Mouse (Mus musculus): ENCODE results near the gene Fbxw13. TPM values are rescaled to one million over a fixed set of nuclear protein-coding genes. Genes with fewer than 3 reads are reported as not detected.
"Not testable (repeated sequence)": the region's sequence is repeated elsewhere in the genome, so short reads cannot be mapped to it uniquely, and the experiment has no call there.

The Fbxw13 gene
- polyA plus RNA-seq (2015; fragmentation: Nextera tagmentation; extraction: Ambion mirVana), result not detected in 2 replicates

- not testable (repeated sequence) for H3K4me2 ChIP-seq; H3K4me3 ChIP-seq; H3K9me3 ChIP-seq; ATAC-seq (replicated peaks); H3K27ac ChIP-seq; H3K4me1 ChIP-seq; H3K36me3 ChIP-seq (replicated peaks); H3K9ac ChIP-seq; H3K27me3 ChIP-seq (replicated peaks)
- WGBS, result 75% methylated on average over 3 of the region's 3 CpGs
Observed at GRCm38 (mm10) chr9:109195875-109196274, at the start of gene Fbxw13. Fbxw13 (minus strand) TSS chr9:109195975.

GRCm38 (mm10) chr9:109234654-109235053 is 38.9 kb upstream of the Fbxw13 start, which contains the start of gene Fbxw20:
Fbxw20 (minus strand) TSS chr9:109234754.
- 85% methylated on average over 1 of the region's 1 CpGs for WGBS

GRCm38 (mm10) chr9:109218449-109218848 is 22.7 kb upstream of the Fbxw13 start:
- H3K27me3 ChIP-seq (replicated peaks), result no peaks in the 10 kb centered on the region
- H3K4me1 ChIP-seq, result no peaks in the 10 kb centered on the region
- no peak for ATAC-seq (replicated peaks)
- H3K27ac ChIP-seq, result no peak overlapping the region
- WGBS, result 70% methylated on average over 6 of the region's 6 CpGs
- H3K36me3 ChIP-seq (replicated peaks), result no peaks in the 10 kb centered on the region
- H3K4me2 ChIP-seq, result no peak overlapping the region
- no peak overlapping the region for H3K4me3 ChIP-seq
- H3K9ac ChIP-seq, result no peak overlapping the region
- no peaks in the 10 kb centered on the region for H3K9me3 ChIP-seq

More at GRCm38 (mm10) chr9:109234654-109235053, 38.9 kb upstream of the Fbxw13 start, which contains the start of gene Fbxw20:
- Histone ChIP-seq H3K4me2 (no peak within 1 kb of the TSS), H3K9ac (no peak within 1 kb of the TSS), H3K4me1 (no peaks in the 10 kb centered on the region), H3K27ac (no peak within 1 kb of the TSS), H3K27me3 (replicated peaks) (no peaks in the 10 kb centered on the region), H3K36me3 (replicated peaks) (no peaks in the 10 kb centered on the region), H3K4me3 (no peak within 1 kb of the TSS), H3K9me3 (no peaks in the 10 kb centered on the region)
- no peak for ATAC-seq (replicated peaks)

- H3K4me2 ChIP-seq; H3K9ac ChIP-seq; H3K27ac ChIP-seq; ATAC-seq (replicated peaks); H3K4me1 ChIP-seq; H3K27me3 ChIP-seq (replicated peaks); H3K9me3 ChIP-seq; H3K4me3 ChIP-seq; H3K36me3 ChIP-seq (replicated peaks): not testable (repeated sequence)
- WGBS, result 64% methylated on average over 1 of the region's 1 CpGs
Observed at GRCm38 (mm10) chr9:109201347-109201746, 5.6 kb upstream of the Fbxw13 start.

- Histone ChIP-seq H3K9ac (no peak overlapping the region), H3K9me3 (no peaks in the 10 kb centered on the region), H3K27ac (no peak overlapping the region), H3K36me3 (replicated peaks) (no peaks in the 10 kb centered on the region), H3K27me3 (replicated peaks) (no peaks in the 10 kb centered on the region), H3K4me1 (no peaks in the 10 kb centered on the region), H3K4me2 (no peak overlapping the region), H3K4me3 (no peak overlapping the region)
- 92% methylated on average over 1 of the region's 1 CpGs for WGBS
- ATAC-seq (replicated peaks), result no peak
Observed at GRCm38 (mm10) chr9:109200349-109200748, 4.6 kb upstream of the Fbxw13 start.

- WGBS, result 76% methylated on average over 1 of the region's 1 CpGs
- ATAC-seq (replicated peaks), result no peak
- Histone ChIP-seq H3K9ac (no peak overlapping the region), H3K36me3 (replicated peaks) (no peaks in the 10 kb centered on the region), H3K4me3 (no peak overlapping the region), H3K4me2 (no peak overlapping the region), H3K27ac (no peak overlapping the region), H3K27me3 (replicated peaks) (no peaks in the 10 kb centered on the region), H3K9me3 (no peaks in the 10 kb centered on the region), H3K4me1 (no peaks in the 10 kb centered on the region)
Observed at GRCm38 (mm10) chr9:109199353-109199752, 3.6 kb upstream of the Fbxw13 start.

GRCm38 (mm10) chr9:109177208-109177607 is 18.6 kb downstream of the Fbxw13 start:
- Histone ChIP-seq H3K4me3 (no peak overlapping the region), H3K27me3 (replicated peaks) (no peaks in the 10 kb centered on the region), H3K4me2 (no peak overlapping the region), H3K36me3 (replicated peaks) (no peaks in the 10 kb centered on the region), H3K9ac (no peak overlapping the region), H3K27ac (no peak overlapping the region), H3K4me1 (no peaks in the 10 kb centered on the region), H3K9me3 (no peaks in the 10 kb centered on the region)
- WGBS, result 86% methylated on average over 1 of the region's 1 CpGs
- no peak for ATAC-seq (replicated peaks)

- ATAC-seq (replicated peaks), result no peak
- no peaks in the 10 kb centered on the region for H3K27me3 ChIP-seq (replicated peaks)
- H3K27ac ChIP-seq, result no peak overlapping the region
- no peak overlapping the region for H3K4me2 ChIP-seq
- H3K36me3 ChIP-seq (replicated peaks), result no peaks in the 10 kb centered on the region
- H3K9ac ChIP-seq, result no peak overlapping the region
- no peaks in the 10 kb centered on the region for H3K4me1 ChIP-seq
- H3K4me3 ChIP-seq, result no peak overlapping the region
- 86% methylated on average over 1 of the region's 1 CpGs for WGBS
- no peaks in the 10 kb centered on the region for H3K9me3 ChIP-seq
Observed at GRCm38 (mm10) chr9:109176301-109176700, 19.5 kb downstream of the Fbxw13 start.

- ATAC-seq (replicated peaks), result no peak
Observed at GRCm38 (mm10) chr9:109167316-109167715, 28.5 kb downstream of the Fbxw13 start.

GRCm38 (mm10) chr9:109161941-109162340 is 33.8 kb downstream of the Fbxw13 start, which contains the start of gene Fbxw21:
Fbxw21 (minus strand) TSS chr9:109162041.
- H3K4me3 ChIP-seq, result no peak within 1 kb of the TSS
- no peaks in the 10 kb centered on the region for H3K9me3 ChIP-seq
- WGBS, result 75% methylated on average over 3 of the region's 3 CpGs
- no peaks in the 10 kb centered on the region for H3K4me1 ChIP-seq
- H3K4me2 ChIP-seq, result no peak within 1 kb of the TSS
- no peaks in the 10 kb centered on the region for H3K36me3 ChIP-seq (replicated peaks)
- no peak within 1 kb of the TSS for H3K27ac ChIP-seq
- no peaks in the 10 kb centered on the region for H3K27me3 ChIP-seq (replicated peaks)
- no peak for ATAC-seq (replicated peaks)
- H3K9ac ChIP-seq, result no peak within 1 kb of the TSS

More at GRCm38 (mm10) chr9:109167316-109167715, 28.5 kb downstream of the Fbxw13 start:
- no peak overlapping the region for H3K4me3 ChIP-seq
- H3K9ac ChIP-seq, result no peak overlapping the region
- H3K27me3 ChIP-seq (replicated peaks), result no peaks in the 10 kb centered on the region
- H3K4me1 ChIP-seq, result no peaks in the 10 kb centered on the region
- no peaks in the 10 kb centered on the region for H3K36me3 ChIP-seq (replicated peaks)
- no peak overlapping the region for H3K27ac ChIP-seq
- no peak overlapping the region for H3K4me2 ChIP-seq
- no peaks in the 10 kb centered on the region for H3K9me3 ChIP-seq

- H3K4me1 ChIP-seq; H3K9me3 ChIP-seq; H3K27ac ChIP-seq; ATAC-seq (replicated peaks); H3K36me3 ChIP-seq (replicated peaks); H3K9ac ChIP-seq; H3K4me3 ChIP-seq; H3K4me2 ChIP-seq; H3K27me3 ChIP-seq (replicated peaks): not testable (repeated sequence)
- 66% methylated on average over 4 of the region's 4 CpGs for WGBS
Observed at GRCm38 (mm10) chr9:109140414-109140813, 55.4 kb downstream of the Fbxw13 start.

GRCm38 (mm10) chr9:109130076-109130475 is 65.7 kb downstream of the Fbxw13 start:
- H3K36me3 ChIP-seq (replicated peaks), result no peaks in the 10 kb centered on the region
- H3K4me3 ChIP-seq, result no peak overlapping the region
- no peaks in the 10 kb centered on the region for H3K4me1 ChIP-seq
- H3K9me3 ChIP-seq, result no peaks in the 10 kb centered on the region
- no peaks in the 10 kb centered on the region for H3K27me3 ChIP-seq (replicated peaks)
- no peak overlapping the region for H3K27ac ChIP-seq
- no peak for ATAC-seq (replicated peaks)
- no peak overlapping the region for H3K9ac ChIP-seq
- WGBS, result 90% methylated on average over 5 of the region's 5 CpGs
- H3K4me2 ChIP-seq, result no peak overlapping the region
